Mouse (Mus musculus): ENCODE data around the gene Hexa.

The Hexa gene

DNA sequence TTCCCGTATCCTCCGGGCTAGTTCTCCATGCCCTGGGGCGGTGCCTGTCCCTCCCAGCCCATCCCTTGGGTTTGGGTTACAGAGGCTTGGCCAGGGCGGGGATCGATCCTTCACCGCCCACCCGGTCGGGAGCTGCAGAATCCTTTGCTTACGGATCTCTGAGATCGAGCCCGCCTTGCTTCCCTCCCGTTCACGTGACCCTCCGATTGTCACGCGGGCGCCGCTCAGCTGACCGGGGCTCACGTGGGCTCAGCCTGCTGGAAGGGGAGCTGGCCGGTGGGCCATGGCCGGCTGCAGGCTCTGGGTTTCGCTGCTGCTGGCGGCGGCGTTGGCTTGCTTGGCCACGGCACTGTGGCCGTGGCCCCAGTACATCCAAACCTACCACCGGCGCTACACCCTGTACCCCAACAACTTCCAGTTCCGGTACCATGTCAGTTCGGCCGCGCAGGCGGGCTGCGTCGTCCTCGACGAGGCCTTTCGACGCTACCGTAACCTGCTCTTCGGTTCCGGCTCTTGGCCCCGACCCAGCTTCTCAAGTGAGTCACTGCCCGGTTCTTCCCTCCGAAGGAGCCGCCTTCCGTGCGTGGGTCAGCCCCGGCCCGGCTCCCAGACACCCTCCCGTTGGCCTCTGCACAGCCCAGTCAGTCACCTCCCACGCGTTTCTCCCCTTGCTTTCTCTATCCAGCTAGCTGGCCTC is at the start of gene Hexa, which contains the start of gene Tmem202:
Hexa (plus strand) TSS at position 100 of the 697 bp plus-strand sequence.
Tmem202 (minus strand) TSS at position 407 of the 697 bp plus-strand sequence.
- peak; percentile 94 for DNase-seq (ENCODE audit: low read depth)

DNA sequence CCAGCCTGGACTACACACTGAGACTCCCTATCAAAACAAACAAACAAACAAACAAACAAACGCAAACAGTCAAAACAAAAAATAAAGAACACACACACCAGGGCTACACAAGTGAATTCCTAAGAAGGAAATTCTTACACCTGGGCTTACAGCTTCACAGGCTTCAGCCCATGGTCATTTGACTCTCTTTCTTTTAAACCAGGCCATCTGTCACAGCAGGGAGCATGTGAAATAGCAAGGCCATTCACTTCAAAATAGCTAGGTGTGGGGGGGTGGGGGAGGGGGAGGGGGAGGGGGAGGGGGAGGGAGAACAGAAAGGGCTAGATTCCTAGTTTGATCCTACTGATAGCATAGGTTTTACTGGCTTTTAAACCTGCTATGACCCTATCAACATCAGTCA is 31.2 kb upstream of the Hexa start:
- DNase-seq (ENCODE audit: low read depth): no peak

DNA sequence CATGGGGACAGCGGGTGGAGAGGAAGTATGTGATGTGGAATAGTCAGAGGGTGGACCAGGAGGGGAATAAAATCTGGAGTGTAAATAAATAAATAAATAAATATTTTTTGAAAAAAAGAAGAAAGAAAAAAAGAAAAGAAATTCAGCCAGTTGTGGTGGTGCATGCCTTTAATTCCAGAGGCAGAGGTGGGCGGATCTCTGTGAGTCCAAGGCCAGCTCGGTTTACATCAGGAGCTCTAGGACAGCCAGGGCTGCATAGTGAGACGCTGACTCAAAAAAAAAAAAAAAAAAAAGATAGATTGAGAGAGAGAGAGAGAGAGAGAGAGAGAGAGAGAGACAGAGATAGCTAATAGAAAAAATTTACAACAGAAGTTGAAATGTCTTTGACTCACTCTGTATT is 27.0 kb upstream of the Hexa start:
- DNase-seq (ENCODE audit: low read depth): peak; percentile 71

DNA sequence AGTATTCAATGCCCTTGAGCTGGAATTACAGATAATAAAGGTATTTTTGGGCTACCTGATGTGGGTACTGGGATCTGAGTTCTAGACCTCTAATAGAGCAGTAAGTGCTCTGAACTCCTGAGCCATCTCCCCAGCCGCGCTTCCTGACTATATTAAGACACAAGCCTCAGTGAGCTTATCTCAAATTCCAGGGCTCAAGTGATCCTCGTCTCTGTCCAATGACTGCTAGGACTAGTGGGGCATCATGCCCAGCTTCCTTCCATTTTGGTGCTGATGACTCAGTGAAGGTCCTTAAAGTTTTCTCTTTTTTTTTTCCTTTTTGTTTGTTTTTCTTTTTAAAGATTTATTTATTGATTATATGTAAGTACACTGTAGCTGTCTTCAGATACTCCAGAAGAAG is 24.3 kb upstream of the Hexa start:
- peak; percentile 65 for DNase-seq (ENCODE audit: low read depth)

DNA sequence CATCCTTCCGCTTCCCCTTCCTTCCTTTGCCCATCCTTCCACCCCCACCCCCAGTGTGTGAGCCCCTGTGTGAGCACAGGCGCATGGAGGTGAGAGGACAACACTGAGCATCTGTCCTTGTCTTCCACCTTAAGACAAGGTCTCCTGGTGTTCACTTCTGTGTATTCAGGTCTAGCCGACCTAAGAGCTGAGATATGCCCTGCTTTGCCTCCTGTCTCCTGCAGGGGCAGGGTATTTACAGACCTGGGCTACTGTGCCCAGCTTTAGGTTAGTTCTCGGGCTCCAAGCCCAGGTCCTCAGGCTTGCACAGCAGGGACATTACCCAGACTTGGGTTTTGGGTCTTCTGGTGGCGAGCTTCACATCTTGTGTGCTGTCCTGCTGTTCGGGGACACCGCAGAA is 22.2 kb upstream of the Hexa start:
- no peak for DNase-seq (ENCODE audit: low read depth)

DNA sequence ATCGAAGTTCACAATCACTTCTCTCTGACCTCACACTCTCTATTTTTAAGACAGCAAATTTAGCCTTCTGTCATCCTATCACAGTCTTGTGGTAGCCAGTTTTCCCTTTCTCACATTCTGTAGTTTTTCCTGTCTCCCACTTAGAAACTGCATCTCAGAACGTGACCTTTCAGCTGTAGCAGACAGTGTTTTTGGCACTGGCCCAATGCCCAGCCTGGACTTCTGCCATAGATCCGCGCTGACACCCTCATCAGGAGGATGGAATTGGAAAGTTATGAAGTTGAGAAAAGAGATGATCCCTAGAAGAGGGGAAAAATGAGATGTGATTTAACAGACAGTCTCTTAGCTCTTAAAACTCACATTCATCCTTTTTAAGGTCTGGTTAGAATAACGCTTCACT is 20.4 kb upstream of the Hexa start:
- DNase-seq (ENCODE audit: low read depth): no peak

DNA sequence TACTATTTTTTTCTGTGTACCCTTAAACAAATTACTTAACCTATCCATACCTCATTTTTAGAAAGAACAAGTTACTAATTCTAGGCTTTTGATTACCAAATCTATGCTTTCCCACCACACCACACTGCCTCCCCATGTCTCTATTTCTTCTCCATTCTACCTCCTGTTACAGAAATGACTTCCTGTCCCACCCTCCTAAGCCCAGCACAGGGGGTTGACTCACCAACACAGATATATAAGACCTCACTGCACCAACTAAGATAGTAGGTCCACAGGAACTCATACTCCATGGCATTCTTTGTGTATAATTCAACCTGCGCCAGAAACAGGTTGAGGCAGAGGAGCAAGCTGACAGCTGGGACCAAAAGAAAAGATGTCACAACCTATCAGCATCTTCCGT is 19.9 kb upstream of the Hexa start:
- DNase-seq (ENCODE audit: low read depth): no peak

DNA sequence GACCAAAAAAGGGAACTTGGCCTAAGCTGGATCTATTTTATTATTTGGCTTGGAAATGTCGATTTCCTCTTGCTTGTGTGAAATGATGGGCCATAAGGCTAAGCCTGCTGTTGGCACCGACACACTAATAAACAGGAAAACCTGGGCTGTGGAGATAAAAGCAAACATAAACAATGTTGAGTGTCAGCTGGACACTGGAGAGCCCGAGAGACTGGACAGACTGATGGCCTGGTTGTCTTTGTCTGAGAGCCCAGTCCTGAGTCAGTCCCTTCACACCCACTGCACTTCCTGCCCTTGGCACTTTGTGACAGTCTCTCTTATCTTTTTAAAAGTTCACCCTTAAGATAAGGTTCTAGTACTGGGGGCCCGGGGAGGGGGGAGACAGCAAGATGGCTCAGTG is 16.4 kb upstream of the Hexa start:
- DNase-seq (ENCODE audit: low read depth): no peak

DNA sequence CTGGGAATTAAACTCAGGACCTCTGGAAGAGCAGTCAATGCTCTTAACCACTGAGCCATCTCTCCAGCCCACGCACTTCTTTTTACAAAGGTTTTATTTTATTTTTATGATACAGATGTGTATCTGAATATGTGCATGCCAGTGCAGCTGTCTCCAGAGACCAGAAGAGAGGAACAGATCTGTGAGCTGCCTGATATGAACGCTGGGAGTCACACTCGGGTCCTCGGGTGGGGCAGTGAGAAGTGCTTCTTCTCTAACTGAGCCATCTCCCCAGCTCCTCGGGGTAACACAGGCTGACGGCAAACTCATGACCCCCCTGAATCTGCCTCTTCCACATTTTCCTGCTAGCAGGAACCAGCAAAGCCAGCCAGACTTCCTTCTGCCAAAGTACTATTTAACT is 12.6 kb upstream of the Hexa start:
- DNase-seq (ENCODE audit: low read depth): no peak

DNA sequence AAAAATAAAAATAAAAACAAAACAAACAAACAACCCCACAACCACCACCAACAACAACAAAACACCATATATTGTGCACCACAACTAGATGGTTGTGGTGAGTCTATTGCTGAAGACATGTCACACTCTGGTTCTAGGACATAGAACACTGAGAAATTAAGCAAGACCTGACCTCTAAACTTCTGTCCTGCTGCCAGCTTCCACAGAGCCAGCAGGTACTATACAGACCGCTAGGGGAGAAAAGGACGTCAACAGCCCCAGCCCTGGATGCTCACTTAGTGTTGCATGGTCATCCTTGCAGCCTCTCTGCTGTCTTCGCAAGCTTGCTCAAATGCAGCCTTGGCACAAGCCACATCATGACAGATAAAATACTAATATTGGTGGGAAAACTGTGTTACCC is 11.8 kb upstream of the Hexa start:
- no peak for DNase-seq (ENCODE audit: low read depth)

DNA sequence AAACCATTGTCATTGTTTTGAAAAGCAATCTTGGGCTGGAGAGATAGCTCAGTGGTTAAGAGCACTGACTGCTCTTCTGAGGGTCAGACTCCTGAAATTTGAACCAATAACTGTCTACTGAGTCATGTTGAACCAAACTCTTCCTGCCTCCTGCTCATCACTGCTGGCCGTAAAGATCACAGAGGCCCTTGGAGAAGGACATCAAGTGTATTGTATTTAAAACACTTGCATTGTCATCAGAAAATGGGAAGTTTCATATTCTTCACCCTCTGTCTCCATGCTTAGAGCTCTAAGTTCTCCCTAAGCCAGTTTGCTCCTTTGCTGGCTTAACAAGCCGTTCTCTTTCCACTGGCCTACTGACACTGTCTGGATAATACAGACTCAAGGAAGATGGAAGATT is 11.1 kb upstream of the Hexa start:
- DNase-seq (ENCODE audit: low read depth): no peak

DNA sequence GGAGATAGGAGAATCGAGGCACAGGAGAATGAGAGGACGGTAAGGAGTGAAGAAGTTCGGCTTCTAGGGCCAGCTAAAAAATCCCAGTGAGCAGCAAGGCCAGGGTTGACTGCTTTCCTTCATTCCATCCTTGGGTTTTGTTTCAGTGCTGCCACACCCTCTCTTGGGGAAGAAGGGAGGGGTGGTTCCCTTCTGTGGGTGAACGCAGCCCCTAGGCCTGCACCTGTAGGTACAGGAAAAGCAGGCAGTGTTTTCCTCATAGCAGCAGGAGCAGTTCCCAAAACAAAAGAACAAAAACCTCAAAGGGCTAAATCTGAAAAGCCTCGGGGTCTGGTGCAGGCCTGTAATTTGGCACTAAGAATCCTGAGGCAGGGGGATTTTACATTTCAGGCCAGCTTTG is 7.7 kb upstream of the Hexa start:
- DNase-seq (ENCODE audit: low read depth): no peak

DNA sequence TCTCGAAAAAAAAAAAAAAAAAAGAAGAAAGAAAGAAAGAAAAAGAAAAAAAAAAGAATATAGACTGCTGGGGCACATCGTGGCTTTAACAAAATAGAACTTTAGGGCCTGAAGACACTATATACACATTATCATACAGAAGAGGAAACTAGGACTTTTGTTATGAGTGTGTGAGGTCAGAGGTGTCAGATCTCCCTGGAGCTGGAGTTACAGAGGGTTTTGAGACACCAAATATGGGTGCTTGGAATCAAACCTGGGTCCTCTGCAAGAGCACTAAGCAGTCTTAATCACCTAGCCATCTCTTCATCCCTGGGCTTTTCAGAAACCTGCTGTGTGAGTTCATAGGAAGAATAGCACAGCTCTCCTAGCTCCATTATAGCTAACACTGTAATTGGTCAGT is 5.9 kb upstream of the Hexa start:
- no peak for DNase-seq (ENCODE audit: low read depth)

DNA sequence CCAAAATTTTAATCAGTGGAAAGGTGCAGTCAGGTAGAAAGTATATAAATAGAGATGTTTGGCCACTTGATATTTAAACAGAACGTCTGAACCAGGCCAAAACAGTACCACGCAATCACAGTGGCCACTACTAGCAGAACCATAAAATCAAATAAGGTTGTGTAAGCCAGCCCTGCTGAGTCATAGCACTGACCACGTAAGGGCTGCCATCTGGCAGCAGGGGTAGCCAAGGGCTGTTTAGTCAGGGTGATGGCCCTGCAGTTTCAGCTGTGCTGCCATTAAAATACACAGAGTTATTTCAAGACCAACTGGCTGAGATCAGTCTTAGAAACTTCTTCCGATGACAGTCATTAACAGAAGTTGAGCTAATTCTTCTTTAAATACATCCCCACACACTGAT is 5.5 kb upstream of the Hexa start:
- peak; percentile 91 for DNase-seq (ENCODE audit: low read depth)

DNA sequence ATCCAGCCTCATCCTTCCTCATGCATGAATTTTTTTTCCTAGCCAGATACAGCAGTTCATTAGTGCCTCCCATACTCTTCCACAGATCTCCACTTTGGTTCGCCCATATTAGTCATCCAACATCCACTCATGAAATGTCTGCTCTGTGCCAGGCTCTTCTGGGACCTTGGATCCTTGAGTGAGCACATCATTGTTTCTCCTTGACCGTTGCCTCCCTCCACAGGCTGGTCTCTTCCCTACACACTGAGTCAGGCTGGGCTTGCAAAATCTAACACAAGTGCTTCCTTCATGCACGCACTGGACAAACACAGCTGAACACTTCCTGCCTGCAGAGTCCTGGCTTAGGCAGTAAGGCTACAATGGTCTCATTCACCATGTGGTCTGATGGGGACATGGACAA is 1.7 kb upstream of the Hexa start:
- DNase-seq (ENCODE audit: low read depth): peak; percentile 89

DNA sequence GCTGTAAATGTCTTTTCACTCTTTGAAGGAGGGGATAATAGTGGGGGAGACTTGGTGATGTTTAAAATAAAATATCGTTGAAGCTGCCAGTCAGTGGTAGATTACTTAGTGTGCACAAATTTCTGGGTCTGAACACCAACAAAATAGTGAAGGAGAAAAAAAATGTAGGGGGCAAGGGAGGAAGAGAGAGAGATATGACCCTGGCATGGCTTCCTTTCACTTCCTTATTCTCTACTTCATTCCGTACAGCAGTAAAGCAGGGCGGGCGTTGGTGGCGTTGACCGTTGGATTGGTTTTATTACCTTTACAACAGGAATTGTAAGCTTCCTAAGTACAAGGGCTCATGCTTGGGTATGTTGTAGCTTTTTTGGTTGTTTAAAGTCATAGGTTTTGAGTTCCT is 2.3 kb downstream of the Hexa start:
- no peak for DNase-seq (ENCODE audit: low read depth)

DNA sequence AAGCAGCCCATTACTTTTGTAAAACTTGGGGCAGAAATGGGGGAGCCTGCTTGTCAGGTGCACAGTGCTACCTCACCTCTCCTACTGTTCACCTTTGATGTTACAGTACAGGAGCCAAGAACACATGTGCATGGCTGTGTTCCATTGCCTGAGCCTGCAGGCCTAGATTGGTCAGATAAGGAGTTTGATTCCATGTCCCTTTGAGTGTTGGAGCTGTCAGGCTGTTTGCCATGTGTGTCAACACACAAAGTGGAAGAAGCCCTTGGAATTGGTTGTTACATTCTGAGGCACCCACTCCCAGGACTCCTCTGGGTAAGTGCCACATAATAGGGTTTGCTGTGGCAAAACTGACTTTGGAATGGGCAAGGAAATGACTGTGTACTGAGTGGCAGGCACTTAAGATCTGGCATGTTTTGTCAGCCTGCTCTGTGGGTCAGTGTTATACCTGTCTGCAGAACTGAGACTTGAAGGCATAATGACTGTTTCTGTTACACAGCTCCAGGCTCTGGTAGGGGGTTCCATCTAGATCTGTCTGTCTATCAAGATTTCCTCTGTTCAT is 3.5 kb downstream of the Hexa start:
- DNase-seq (ENCODE audit: low read depth): no peak

DNA sequence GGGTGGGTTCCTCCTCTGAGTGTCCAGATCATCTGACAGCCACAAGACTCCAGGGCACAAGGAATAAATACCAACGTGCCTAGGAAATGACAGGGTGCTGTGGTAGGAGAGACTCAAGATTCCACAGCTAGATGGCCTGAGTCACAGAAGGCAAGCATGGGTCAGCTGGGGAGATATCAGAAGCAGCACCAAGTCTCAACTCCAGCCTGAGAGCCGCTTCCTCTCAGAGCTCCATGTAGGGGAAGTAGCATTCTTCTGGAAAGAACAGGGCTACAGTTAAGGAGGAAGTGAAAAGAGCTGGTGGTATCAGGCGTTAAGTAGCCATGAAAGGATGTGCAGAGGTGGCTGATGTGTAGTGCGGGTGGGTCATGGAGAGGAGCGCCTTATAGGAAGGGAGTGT is 5.4 kb downstream of the Hexa start:
- DNase-seq (ENCODE audit: low read depth): no peak

DNA sequence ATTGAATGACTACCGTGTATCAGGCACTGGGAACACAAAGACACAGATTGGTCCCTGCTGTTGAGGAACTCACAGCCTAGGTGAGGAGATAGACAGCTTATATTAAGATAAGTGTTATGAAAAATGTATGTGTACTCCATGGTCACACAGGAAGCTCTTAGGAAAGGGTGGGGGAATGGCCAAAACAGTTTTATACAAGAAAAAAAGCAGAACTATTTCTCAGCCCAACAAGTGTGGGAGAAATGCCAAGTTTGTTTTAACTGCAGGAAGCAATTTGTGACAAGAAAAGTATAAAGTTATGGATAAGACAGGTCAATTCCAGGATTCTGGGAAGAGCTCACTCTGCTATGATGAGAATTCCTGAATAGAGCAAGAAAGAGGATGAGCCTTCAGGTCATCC is 8.5 kb downstream of the Hexa start:
- DNase-seq (ENCODE audit: low read depth): no peak

DNA sequence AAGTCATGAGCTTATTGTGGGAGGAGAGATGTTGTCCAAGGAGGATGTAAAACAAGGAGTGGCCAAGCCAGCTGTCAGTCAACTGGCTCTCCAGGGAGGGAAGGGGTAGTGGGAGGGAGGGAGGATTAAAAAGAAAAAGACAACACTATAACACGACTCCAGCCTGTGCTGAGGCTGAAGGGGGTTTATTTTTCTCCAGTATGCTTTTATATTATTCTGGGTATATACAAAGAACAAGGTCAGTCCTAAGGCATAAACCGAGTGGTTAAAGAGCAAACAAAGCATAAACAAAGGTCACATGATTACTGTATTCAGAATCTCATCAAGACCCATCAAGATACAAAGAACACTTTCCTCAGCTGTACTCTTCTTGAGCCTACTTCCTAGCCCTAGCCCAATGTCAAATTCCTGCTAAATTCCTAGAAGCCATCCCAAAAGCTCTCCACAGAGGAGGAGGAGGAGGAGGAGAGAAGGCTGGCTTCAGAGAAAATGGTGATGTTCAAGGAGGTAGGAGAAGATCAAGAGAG is 9.7 kb downstream of the Hexa start:
- DNase-seq (ENCODE audit: low read depth): peak; percentile 4

DNA sequence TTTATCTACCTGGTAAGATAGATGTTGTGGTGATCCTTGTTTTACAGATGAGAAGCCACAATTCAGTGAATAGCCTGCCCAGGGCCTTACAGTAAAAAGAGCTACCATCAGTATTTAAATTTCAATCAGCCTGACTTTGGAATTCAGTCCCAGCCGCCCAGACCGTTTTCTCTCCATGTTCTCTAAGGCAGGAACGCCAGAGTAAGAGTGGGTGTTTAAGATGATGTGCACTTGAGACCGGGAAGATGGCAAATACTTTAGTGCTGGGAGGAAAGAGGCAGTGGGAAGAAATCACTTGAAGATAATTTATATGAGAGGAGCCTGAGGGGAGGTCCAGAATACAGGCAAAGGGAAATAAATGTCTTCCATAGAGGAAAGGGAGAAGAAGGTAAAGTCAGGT is 10.7 kb downstream of the Hexa start:
- no peak for DNase-seq (ENCODE audit: low read depth)

DNA sequence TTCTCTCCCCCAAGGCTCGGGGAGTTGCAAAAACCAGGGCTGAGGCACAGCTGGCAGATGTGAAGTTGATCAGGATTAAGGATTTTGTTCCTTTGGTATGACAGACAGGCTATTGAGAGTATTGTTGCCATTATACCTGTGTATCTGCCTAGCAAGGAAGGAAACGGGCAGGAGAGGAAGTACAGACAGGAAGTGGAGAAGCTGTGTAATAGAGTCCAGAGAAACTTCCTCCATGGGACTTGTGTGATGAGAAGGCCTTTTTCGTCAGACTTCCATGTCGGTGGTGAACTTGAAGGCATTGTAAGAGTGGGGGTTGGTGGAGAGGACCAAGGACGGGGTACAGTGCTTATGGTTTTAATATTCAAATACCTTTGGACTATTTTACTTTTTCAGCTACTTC is 11.7 kb downstream of the Hexa start:
- no peak for DNase-seq (ENCODE audit: low read depth)

DNA sequence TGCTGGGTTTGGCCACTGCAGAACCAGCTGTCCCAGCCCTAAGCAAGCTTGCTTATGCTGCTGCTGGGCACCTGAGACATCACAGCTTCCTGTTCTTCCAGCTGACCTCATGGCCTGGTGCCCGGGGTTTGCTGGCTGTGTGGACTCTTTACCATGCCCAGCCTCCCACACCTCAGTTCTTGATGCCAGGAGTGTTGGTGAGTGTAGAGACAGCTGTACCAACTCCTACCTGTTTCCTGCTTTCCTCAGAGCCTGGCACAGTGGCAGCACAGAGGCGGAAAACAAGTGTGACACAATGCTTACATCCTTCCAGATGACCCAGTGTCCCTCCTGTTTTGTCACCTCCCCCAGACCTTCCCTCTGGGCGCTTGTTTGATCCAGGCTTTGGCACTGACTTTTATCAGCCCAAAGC is 12.3 kb downstream of the Hexa start:
- DNase-seq (ENCODE audit: low read depth): no peak

DNA sequence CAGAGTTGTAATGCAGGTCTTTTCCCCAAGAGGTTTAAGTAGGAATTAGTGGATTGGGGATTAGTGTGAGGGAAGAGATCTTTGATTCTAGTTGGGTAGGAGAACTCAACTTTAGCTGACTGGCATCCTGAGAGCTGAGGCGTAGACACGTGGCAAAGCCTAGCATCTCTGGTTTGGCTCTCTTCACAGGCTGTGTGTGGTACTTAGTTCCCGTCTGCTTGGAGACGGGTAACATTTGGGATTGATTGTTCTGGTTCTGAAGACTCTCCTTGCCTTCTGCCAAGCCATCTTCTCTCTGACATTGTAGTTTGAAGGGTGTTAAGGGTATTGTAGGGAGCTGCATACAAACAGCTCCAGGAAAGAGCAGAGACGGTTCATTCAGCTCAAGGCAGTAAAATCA is 13.3 kb downstream of the Hexa start:
- no peak for DNase-seq (ENCODE audit: low read depth)

Data from NIH3T3 (cell line).